Mouse (Mus musculus) liver, adult 10 weeks (tissue): ENCODE measurements around the gene Ankmy1. TPM values are rescaled to one million over a fixed set of nuclear protein-coding genes. Genes with fewer than 3 reads are reported as not detected.

Source experiments
- polyA plus RNA-seq: library from polyadenylated mRNA; stranded (reverse); fragments of 350-450 nt; fragmentation: Illumina TruSeq; extraction: RNeasy Lipid Tissue Mini Kit (QIAGEN cat#74804); gene quantifications from one replicate; pipeline ENCODE4 v1.2.3, GENCODE M21; 2014; ENCODE audit warnings: low read depth, low replicate concordance

Gene Ankmy1
- polyA plus RNA-seq = not detected

GRCm38 (mm10) chr1:92902786-92903185, at the start of gene Ankmy1:
Gene Ankmy1 (minus strand): TSS chr1:92902906.

GRCm38 (mm10) chr1:92950607-92951006, 47.9 kb upstream of the Ankmy1 start, which contains the start of gene Gpr35:
Gene Gpr35 (plus strand): TSS chr1:92950865.

GRCm38 (mm10) chr1:92934182-92934827, 31.6 kb upstream of the Ankmy1 start, which contains the start of gene Capn10:
Gene Capn10 (plus strand): TSS chr1:92934376.

GRCm38 (mm10) chr1:92910239-92910885, 7.7 kb upstream of the Ankmy1 start, which contains the start of gene Rnpepl1:
Gene Rnpepl1 (plus strand): TSS chr1:92910783.

GRCm38 (mm10) chr1:92906779-92907631, 4.3 kb upstream of the Ankmy1 start, which contains the start of gene Dusp28:
Gene Dusp28 (plus strand): TSS chr1:92906981.

GRCm38 (mm10) chr1:92831188-92832001, 71.3 kb downstream of the Ankmy1 start, which contains the start of gene Gpc1:
Gene Gpc1 (plus strand): TSS chr1:92831645.

Other genes starting within 250 kb of the Ankmy1 start
- gene Gpc1, start 71.3 kb downstream of the Ankmy1 start, polyA plus RNA-seq = not detected
- gene Dusp28, start 4.1 kb upstream of the Ankmy1 start, polyA plus RNA-seq = 3.8 TPM
- 7.7 TPM for gene Rnpepl1, start 7.9 kb upstream of the Ankmy1 start, polyA plus RNA-seq
- 4.3 TPM for gene Capn10, start 31.5 kb upstream of the Ankmy1 start, polyA plus RNA-seq
- gene Gpr35, start 48.0 kb upstream of the Ankmy1 start, polyA plus RNA-seq = 0.16 TPM
- not detected for gene Aqp12, start 103.4 kb upstream of the Ankmy1 start, polyA plus RNA-seq
- gene Kif1a, start 199.0 kb upstream of the Ankmy1 start, polyA plus RNA-seq = 0.05 TPM
- 60.3 TPM for gene Agxt, start 232.3 kb upstream of the Ankmy1 start, polyA plus RNA-seq